Mouse (Mus musculus): ENCODE measurements around the gene Gm20479.

Gene Gm20479

DNA sequence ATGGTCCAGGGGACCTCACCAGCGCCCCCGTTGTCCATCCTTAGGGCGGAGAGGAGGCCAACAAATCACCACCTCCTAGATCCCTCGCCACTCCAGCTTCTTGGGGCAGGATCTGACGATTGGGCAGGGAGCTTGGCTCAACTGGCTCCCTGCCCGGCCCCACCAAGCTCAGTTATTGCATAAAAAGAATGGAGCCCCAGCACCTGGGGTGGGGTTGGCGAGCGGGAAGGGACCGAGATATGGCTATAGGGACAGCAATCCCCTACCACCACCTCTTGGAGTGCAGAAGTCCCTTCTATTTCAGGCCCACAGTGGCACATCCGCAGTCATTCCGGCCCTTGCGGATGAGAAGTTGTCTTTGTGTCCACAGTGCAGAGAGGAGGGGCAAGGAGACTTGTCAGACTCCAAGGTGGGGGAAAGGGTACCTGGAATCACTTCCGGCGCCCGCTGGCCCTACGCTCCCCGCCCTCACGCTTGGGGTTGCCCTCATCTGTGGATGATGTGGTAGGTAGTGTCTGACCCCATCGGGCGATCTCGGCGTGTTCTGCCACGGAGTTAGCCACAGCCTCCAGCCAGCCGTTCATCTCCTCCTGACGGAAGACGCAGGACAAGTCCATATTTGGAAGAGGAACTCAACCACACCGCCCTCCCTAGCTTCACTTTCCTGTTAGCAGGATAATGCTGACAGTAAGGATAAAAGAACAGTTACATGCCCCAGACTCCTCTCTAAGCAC lies at the start of gene Gm20479:
TSS of gene Gm20479 (minus strand) at position 559 of the 734 bp plus-strand sequence.
- DNase-seq = peak; percentile 35 to 47

DNA sequence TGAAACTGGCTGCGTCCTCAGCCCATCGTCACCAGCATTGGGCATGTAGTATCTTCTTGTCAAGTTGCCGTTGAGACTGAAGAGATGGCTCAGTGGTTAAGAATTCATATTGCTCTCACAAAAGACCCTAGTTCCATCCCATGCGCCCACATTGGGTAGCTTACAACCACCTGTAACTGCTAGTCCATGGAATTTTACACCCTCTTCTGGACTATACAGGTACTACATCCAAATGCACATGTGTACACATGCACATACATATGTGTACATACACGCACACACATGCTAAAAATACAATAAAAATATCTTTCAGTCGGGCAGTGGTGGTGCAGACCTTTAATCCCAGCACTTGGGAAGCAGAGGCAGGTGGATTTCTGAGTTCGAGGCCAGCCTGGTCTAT lies 49.3 kb upstream of the Gm20479 start:
- DNase-seq = no peak

DNA sequence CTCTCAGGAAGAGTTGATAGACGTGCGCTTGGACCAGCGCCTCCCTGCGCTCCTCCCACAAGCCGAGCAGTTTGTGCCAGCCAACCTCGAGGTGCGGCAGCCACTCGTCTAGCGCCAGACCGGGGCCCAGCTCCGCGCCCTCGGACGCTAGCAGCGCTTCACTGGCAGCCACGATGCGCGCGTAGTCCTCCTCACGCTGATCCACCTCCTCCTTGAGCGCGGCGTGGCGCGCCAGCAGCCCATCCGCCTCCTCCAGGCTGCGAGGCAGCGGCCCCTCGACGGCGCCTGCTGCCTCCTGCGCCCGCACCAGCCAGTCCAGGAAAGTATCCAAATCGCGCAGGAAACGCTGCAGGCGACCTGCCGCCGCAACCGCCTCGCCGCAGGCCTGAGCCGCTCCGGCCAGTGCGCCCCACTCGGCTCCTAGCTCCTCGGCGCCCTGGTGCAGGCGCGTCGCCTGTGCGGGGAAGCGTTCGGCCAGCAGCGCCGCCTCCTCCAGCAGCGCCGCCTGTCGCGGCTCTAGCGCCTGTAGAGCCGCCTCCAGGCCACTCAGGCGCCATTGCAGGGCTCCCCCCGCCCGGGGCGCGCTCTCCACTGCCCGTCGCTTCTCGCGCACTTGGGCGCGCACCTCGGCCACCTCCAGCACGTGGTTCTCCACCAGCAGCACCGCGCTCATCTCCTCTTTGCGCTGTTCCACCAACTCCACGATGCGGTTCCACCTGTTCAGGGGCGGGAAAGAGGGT lies 47.2 kb upstream of the Gm20479 start:
- DNase-seq = no peak

DNA sequence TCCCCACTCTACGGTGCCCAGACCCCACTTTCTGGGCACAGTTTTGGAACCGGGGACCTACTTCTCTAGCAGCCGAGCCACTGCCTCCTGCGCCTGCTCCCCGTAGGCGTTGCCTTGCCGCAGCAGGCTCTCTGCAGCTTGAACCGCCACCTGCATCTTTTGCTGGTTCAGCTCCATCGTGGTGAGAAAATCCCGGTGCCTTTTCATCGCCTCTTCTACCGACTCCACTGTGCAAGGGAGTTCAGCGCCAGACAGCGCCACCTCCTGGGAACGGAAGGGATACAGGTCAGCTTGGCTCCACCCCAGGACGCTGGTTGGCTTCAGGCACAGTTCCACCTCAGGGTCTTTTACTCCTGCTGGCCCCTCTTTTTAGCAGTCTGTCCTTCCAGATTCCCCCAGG lies 45.5 kb upstream of the Gm20479 start:
- DNase-seq = peak; percentile 10 to 56

DNA sequence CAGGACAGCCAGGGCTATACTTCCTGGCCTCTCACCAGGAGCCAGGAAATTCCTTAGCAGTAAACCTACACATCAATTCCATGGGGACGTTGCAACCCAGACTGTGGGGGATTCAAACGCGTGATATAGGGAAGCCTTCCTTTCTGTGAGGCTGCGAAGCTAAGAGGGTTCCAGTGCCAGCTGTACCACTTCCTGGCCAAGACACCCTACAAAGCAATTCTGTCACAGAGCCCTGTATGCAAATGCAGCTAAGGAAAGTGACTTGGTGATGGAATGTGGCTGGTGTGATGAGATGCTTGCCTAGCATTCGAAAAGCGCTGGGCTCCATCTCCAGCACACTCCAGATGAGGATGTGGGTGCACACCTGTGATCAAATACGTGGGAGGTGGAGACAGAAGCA lies 43.3 kb upstream of the Gm20479 start:
- no peak for DNase-seq

DNA sequence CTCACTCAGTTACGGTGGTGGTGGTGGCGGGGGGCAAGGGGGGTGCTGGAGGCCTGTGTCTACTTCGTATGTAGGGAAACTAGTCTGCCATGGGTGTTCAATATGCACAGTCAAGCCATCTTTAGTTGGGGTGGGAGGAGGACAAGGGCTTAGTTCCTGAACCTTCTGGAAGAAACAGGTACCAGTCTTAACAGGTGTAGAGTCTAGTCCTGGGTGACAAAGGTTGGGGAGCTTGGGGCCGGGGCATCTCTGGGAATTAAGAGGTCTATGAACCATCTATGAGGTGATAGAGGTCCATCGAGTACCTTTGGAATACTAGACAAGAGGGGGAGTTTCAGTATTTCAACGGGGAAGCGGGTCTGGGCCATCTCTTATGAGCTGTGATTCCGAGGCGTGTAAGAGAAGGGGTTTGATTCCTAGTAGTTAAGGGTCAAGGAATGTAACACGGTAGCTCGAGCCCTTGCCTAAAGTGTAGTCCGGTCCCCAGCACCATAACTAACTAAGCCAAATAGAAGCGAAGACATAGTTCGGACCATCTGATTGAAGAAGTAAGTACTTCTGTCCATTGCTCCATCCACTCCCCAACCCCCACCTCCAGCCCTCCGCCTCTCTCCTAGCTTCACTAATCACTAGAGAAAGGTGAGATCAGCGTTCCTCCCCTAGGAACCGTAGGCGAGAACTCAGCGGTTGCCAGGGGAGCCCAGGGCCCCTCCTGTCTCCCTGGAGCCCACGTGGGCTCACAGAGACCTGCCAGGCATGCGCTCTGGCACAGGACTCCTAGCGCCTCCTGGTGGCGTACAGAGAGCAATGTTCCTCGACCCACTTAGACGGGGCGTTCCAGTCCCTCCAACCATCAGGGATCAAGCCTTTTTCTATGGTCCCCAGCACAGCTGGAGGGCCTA lies 40.1 kb upstream of the Gm20479 start:
- DNase-seq = peak in 1 of 2 experiments; percentile 25

DNA sequence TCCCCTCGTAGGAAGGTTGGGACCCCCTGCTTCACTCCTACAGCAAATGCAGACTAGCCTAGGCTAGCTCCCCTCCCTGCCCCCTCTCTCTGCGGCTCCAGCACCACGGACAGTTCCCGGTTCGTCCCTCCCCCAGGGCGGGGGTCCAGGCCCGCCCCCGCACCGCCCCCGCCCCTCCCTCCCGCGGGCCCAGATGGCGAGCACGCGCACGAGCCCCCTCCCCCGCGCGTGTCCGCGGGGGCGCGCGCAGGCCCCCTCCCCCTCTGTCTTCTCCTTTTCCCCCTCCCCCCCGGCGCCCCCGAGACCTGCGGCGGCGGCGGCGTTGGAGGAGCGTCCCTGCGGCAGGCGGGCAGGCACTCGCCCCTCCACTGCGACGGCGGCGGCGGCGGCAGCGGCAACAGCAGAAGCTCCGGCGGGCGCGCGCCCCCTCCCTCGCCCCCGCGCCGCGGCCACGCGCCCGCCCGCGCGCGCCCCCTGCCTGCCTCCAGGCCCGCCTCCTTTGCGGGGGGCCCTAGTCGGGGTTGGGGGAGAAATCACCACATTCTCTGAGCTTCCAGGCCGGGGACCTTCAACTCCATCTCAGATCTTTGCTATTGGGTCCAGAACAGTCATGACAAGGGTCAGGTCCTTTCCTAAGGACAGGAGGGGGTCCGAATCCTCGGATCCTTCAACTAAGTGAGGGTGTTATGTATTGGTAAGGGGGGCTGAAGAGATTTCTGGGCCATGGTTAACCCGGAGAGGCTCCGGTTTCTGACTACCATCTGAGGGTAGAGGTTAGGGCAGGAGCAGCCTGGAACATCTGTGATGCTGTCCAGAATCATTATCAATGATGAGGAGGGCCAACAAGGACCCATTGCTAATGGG lies 39.2 kb upstream of the Gm20479 start:
- DNase-seq = no peak

DNA sequence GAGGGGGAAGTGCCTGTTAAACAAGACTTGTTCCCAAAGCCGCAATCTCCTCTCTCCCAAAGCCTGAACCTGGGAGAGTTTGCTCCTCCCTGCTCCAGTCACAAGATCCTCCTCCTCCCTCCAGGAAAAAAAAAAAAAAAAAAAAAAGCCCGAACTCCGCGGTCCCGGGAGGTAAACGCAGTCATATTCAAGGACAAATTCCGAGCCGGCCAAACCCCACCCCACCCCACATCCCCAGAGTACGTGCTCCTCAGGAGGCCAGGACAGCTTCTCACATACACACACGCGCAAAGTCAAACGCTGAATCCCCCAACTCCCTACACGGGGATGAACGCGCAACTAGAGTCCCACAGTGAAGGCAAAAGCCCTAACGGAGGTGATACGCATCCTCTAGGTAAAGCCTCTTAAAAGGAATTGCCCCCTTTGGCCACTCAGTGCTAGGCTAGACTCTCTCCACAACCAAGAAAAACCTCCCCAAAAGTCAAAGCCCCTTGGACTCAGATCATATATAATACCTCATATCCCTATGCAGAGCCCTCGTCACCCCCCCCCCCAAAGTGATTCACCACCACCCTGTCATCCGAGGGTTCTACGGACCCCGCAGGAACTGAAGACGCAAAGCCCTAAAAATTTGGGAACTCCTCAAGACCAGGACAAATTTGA lies 38.4 kb upstream of the Gm20479 start:
- DNase-seq = no peak

DNA sequence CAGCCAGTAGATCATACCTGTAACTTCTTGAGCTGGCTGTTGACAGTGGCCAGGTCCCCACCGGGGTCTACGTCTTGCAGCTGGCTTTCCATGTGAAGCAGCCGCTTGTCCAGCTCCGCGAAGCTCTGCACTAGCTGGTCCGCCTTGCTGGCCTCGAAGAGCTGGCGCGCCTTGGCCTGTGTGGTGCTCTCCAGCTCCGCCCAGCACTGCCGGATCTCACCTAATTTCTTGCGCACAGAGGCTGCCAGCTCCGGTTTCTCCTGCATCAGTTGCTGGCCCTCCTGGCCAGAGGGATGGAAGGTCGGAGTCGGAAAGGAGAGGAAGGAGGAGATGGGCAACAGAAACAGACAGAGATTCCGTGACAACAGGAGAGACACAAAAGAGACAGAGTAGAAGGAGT lies 34.2 kb upstream of the Gm20479 start:
- DNase-seq = no peak

DNA sequence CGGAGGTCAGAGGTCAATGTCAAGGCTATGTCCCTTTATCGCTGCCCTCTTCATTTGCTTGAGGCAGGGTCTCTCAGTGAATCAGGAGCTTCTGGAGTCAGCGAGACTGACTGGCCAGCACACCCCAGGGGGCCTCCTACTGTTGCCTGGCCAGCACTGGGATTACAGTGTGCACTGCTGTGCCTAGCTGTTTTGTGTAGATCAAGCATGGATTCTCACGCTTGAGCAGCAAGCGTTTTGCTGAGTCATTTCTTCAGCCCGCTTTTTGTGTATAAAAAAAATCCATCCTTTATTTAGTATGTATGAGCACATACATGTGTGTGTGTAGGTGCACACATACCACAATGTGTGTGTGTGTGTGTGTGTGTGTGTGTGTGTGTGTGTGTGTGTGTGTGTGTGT lies 32.0 kb upstream of the Gm20479 start:
- no peak for DNase-seq

DNA sequence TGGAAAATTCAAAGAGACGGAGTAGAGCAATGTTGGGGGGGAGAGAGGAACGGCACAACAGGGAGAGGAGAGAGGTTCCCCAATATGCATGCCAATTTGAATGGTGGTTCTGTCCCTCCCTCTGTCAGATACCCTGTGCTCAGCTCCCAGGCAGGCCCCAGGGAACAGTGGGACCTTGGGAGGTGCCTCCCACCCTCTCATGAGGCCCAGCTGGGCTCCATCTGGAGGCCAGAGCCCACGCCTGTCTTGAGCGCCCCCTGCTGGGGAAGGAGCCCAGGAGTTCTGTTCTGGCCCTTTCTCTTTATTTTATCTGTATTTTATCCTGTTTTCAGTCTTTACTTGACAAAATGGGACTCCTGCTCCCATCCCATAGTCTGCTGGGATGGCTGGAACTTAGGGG lies 27.5 kb upstream of the Gm20479 start:
- DNase-seq = peak; percentile 37 to 75

DNA sequence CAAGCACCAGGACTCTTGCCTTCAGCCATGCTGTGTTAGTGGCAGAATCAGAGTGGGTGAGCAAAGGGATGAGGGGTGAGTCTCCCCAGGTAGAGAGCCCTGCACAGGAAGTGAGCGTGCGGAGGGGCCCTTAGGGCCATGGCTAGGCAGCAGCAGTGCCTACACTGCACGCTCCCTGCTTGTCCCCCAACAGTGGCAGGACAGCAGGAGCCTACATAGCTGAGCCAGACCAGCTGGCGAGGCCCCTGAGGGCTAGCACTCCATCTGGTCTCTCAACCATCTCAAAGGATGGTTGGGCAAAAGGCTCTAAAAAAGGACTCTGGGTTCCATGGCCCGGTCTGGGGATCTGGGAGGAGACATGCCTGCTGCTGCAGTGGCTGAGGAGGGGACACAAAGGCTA lies 26.9 kb upstream of the Gm20479 start:
- no peak for DNase-seq

DNA sequence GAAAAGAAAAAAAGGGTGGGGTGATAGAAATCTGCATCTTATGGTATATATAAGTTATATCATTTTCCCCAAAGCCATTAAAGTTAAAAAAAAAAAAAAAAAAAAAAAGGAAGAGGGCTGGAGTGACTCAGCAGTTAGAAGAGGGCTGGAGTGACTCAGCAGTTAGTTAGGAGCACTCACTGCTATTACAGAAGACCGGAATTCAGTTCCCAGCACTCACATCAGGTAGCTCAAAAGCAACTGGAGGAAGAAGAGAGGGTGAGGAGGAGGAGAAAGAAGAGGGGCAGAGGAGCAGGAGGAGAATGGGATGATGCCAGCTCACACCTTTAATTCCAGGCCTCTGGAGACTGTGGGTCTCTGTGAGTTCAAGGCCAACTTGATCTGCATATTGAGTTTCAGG lies 26.0 kb upstream of the Gm20479 start:
- DNase-seq = no peak

DNA sequence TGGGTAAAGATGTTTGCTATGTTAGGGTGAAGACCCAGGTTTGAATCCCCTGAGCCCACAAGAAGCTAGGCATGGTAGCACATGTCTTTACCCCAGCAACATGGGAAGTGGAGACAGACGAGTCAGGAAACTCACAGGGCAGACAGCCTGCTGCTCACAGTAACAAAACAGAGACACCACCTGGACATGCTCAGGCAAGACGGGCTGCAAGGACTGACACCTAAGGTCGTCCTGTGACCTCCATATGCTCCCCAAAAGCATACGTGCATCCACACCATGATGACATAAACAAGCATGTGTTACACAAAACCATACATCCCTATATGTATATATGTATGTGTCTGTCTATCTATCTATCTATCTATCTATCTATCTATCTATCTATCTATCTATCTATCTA lies 24.3 kb upstream of the Gm20479 start:
- no peak for DNase-seq

DNA sequence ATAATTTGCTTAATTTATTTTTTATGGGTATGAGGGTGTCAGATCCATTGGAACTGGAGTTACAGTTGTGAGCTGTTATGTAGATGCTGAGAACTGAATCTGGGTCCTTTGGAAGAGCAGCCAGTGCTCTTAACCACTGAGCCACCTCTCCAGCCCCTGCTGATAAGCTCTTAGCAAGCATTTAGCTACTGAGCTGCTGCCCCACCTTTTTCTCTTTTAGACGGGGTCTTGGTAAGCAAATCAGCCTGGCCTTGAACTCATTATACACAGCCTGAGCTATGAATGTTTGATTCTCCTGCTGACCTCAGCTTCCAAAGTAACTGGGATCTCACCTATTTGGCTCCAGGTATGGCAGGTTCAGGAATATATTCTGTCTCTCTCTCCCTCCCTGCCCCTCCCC lies 23.8 kb upstream of the Gm20479 start:
- DNase-seq = no peak

DNA sequence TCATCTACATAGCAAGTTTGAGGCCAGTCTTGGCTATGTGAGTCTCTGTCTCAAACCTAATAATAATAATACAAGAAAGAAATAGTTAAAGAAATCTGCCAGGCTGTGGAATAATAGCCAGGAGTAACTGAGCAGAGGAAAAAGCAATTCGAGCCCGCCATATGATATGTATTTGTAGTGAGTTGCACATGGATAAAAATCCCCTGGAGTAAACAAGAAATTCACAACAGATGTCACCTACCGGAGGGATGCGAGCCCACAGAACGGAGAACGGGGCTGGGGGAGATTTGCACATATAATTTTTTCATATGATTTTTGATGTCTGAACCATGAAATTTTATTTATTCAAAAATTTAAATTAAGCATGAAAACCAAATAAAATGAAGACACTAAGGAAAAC lies 22.6 kb upstream of the Gm20479 start:
- DNase-seq = no peak

DNA sequence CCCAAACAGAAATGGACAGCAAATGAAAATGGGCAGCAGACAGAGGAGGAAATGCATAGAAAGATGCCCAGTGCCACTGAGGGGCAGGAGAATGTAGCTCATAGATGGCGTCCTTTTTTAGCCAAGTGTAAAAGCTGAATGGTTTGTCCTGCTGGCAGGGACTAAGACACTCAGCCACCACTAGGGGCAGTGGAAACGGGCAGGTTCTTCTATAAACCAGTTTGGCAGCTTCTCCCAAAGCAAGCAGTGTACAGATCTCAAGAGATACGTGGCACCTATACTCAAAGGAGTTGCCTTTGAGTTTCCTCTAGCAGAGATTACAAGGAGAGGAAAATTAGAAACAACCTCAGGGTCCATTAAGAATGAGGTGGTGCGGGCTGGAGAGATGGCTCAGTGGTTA lies 21.2 kb upstream of the Gm20479 start:
- no peak for DNase-seq

DNA sequence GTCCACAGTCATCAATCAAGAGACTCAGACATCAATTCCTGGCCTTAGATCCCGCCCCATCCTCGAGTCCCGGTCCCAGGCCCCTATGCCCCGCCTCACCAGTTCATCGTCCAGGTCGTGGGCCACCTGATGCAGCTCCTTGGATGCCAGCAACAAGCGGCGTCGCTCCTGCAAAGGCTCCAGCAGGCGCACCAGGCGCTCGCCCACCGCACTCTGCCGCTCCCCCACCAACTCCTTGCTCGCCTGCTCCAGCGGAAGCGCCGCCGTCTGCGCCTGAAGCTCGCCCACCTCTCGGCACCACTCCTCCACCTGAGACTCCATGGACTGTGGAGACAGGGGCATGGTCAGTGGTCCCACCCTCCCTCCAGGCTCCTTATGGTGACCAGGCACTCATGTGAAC lies 18.1 kb upstream of the Gm20479 start:
- DNase-seq = no peak

DNA sequence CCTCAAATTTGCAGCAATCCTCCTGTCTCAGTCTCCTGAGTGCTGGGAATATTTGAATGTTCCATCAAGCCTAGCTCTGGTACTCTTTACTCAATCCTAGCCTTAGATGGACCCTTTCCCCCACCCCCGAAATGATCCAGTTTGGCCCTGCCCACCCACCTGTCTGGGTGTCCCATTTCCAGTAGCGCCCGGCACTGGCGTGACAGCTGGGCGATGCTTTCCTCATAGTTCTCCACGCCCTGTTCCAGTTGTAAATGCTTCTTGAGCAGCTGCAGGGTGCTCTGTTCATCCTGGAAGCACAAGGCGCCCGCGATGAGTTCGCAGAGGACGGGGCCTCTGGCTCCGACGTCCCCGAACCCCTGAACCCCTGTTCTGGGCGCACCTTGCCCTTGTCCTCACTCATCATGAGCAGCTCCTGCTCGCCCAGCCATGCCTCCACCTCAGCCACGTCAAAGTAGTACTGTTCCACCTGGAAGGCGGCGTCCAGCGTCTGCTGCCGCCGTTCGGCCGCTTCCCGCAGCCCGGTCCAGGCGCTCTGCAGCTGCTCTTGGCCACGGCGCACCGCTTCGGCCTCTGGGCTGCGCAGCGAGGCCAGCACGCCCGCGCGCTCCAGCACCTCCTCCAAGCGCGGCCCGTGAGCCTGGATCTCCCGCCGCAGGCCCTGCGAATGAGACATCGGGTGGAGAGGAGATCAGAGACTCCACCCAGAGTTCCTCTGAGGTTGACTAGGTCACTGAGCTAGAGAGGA lies 14.7 kb upstream of the Gm20479 start:
- no peak for DNase-seq

DNA sequence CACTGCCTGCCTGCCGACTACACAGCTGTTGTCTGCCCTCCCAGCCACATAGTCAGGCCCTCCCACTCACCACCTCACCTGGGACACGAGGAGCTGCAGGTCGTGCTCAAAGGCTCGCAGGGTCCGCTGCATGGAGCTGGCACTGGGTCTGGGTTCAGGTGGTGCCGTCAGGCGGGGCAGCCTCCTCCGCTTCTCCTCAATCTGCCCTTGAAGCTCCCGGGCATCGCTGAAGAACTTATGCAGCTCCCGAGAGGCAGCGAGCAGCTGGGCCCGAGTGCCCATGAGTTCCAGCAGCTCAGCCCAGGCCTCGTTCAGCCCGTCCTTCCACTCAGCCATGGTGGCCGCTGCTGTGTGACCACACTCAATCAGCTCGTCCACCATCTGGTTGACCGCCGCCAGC lies 11.9 kb upstream of the Gm20479 start:
- no peak for DNase-seq

DNA sequence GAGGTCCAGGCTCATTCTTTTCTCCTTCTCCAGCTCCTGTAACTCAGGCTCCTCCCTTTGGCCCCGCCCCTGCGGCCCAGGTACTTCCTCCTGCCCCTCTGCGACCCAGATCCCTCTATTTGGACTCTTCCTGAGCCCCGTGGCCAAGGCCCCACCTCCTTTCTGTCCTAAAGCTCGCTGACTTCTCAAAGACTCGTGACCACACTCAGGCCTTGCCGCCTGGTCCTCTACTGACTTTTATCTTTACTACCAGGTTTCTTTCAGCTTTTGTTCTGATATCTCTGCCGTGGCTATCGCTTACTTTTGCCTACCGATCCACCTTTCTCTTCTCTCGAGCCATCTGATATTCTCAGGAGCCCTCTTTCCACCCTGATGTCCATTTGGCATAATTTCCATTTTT lies 10.8 kb upstream of the Gm20479 start:
- no peak for DNase-seq
